Mouse (Mus musculus): ENCODE measurements at regions not wholly inside any gene's neighbourhood (a gene's known extent, or its start where the extent isn't known, plus 50 kb on each side); places are given as distances from the start of the nearest gene placed in this dataset.

DNA sequence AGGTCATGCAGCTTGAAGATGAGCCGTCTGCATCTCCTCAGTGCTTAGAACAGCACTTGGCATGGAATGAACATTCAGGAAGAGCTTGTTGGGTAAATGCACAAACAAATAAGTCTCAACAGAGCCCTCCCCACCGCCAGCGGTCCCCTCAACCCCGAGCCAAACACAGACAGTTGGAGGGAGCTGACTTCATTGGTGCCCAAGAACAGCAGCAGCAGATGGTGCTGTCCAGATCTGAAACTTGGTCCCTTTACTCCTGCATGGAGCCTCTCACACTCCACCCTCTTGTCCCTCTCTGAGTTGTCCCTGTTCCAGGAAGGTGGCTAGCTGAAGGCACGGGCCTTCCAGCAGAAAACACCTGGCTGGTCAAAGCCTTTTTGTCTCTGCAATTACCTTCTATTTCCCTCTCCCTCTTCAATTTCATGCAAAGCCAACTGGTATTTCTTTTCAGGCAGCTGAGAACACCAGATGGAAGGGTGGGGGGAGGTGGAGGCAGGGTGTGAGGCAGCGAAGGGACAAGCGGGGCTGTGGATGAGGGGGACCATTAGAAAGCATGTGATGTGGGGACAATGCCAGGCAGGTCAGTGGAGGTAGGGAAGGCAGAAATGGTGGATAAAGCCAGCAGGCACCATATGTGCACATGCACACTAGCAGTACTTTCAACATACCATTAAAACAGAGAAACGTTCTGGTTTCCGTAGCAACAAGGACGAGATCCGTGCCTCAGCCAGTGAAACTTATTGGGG lies 79.0 kb downstream of the Emp1 start:
- TF ChIP-seq CTCF (IDR thresholded peaks at IDR 0.05; ENCODE audit: low read depth): no peak
- no peak for TF ChIP-seq EP300 (optimal IDR thresholded peaks at IDR 0.05)

All from stomach, postnatal 0 days (tissue).